Comparison of ENCODE assay signal across 11 mouse cellular contexts in genomic region chr5:67802174-67803030, GRCm38 (mm10). TPM values are rescaled to one million over a fixed set of nuclear protein-coding genes. Genes with fewer than 3 reads are reported as not detected.
A peak's percentile ranks its signal among the peaks of the same experiment; 100 is the strongest.
DNase-seq lines count a peak whose midpoint lies in the region; ATAC-seq and TF ChIP-seq lines count a peak whose summit lies in the region.
"Had no signal": no experiment of that assay in that cellular context is flagged by ENCODE, and none has a peak within 500 bp of the region (broad histone marks: within the 10 kb centered on the region; RNA-seq: fewer than 3 reads in every experiment).

No protein-coding gene starts in this region.

- TF ChIP-seq CTCF in stomach, postnatal 0 days (IDR thresholded peaks at IDR 0.05; ENCODE audit: low read depth): no peak

- no peaks in the 10 kb centered on the region for H3K27me3 ChIP-seq in stomach, postnatal 0 days (ENCODE audit: control insufficient read depth, insufficient read depth, low read length)
- H3K27me3 ChIP-seq: heart, embryonic 15.5 days; megakaryocyte, embryonic 14.5 days had no signal

- TF ChIP-seq EP300 in stomach, postnatal 0 days (optimal IDR thresholded peaks at IDR 0.05): no peak

- intact Hi-C loops in left cerebral cortex, postnatal 36 days (cut with DNase I): loop anchor here (5.0 kb wide), 1 partner anchor 45 kb away; the partner anchor contains the start of gene Atp8a1

- H3K36me3 ChIP-seq in stomach, postnatal 0 days (ENCODE audit: control insufficient read depth, insufficient read depth, low read length): no peaks in the 10 kb centered on the region
- H3K36me3 ChIP-seq: heart, embryonic 15.5 days had no signal

- no peak overlapping the region for H3K4me3 ChIP-seq in stomach, postnatal 0 days (ENCODE audit: low read depth, low read length)
- H3K4me3 ChIP-seq: heart, embryonic 15.5 days; megakaryocyte, embryonic 14.5 days had no signal

- H3K27ac ChIP-seq in stomach, postnatal 0 days (replicated peaks): no peak overlapping the region
- H3K27ac ChIP-seq: heart, embryonic 15.5 days had no signal

- no peaks in the 10 kb centered on the region for H3K4me1 ChIP-seq in stomach, postnatal 0 days (replicated peaks; ENCODE audit: control insufficient read depth, insufficient read depth)

- no peak overlapping the region for H3K4me2 ChIP-seq in stomach, postnatal 0 days (replicated peaks; ENCODE audit: low read depth)
- H3K4me2 ChIP-seq: heart, embryonic 15.5 days had no signal

- no peaks in the 10 kb centered on the region for H3K9me3 ChIP-seq in stomach, postnatal 0 days (ENCODE audit: control insufficient read depth, low read length)
- H3K9me3 ChIP-seq: heart, embryonic 15.5 days; megakaryocyte, embryonic 14.5 days had no signal

- DNase-seq in cerebellum, postnatal 4 days (ENCODE audit: low spot score in 2 of 2): no peak
- peak; percentile 80 for DNase-seq in right cerebral cortex, adult 18-20 months
- no peak for DNase-seq in right cerebral cortex, postnatal 4 days
- DNase-seq in left cerebral cortex, postnatal 36 days (ENCODE audit: low spot score in 2 of 2): peak; percentile 57 to 64
- DNase-seq in kidney, adult 11 months: no peak
- DNase-seq in heart, adult 11 months: no peak
- no peak for DNase-seq in stomach, postnatal 0 days (ENCODE audit: low spot score)

- peak; percentile 36 for ATAC-seq in cerebellum, adult (ENCODE audit: insufficient number of reproducible peaks, low FRiP score, low TSS enrichment)
- no peak for ATAC-seq in stomach, postnatal 0 days (ENCODE audit: low FRiP score, low TSS enrichment)

- 71% methylated on average over 17 of the region's 17 CpGs for WGBS in stomach, postnatal 0 days

- no peak overlapping the region for H3K9ac ChIP-seq in stomach, postnatal 0 days (ENCODE audit: low read length)
- H3K9ac ChIP-seq: heart, embryonic 15.5 days had no signal

RNA-seq across cellular contexts. Expression of gene Atp8a1, which starts 44.8 kb away (rescaled TPM):
- 100 to 1,000 TPM; 158 to 197 TPM for total RNA-seq in left cerebral cortex, postnatal 36 days (2021)
- polyA plus RNA-seq in stomach, postnatal 0 days (2015; fragmentation: Nextera tagmentation; extraction: Ambion mirVana): 3.3 and 4.2 TPM in 2 replicates
- polyA plus RNA-seq: C2C12 had no signal

Comparison
In these comparisons a context has a peak if more than half of its experiments do, and no peak if none do; other contexts are left out.
1. DNase-seq: peak in right cerebral cortex, adult 18-20 months (single experiment) and left cerebral cortex, postnatal 36 days (2 of 2); none in cerebellum, postnatal 4 days (0 of 2), right cerebral cortex, postnatal 4 days (single experiment), kidney, adult 11 months (single experiment), heart, adult 11 months (single experiment) and stomach, postnatal 0 days (single experiment).